Mouse (Mus musculus): ENCODE results near the gene Dclk1. TPM values are rescaled to one million over a fixed set of nuclear protein-coding genes. Genes with fewer than 3 reads are reported as not detected.

The Dclk1 gene
- polyA plus RNA-seq, 1 experiment: not detected

- H3K4me3 ChIP-seq (replicated peaks): no peak overlapping the region
- TF ChIP-seq GATA1 (IDR thresholded peaks at IDR 0.05; ENCODE audit: low read length): no peak
- no peak for TF ChIP-seq TAL1 (IDR thresholded peaks at IDR 0.05; ENCODE audit: low read length)
- no peaks in the 10 kb centered on the region for H3K9me3 ChIP-seq (ENCODE audit: control insufficient read depth, low read length)
- no peaks in the 10 kb centered on the region for H3K27me3 ChIP-seq (ENCODE audit: control insufficient read depth)
- no peaks in the 10 kb centered on the region for H3K36me3 ChIP-seq (ENCODE audit: control insufficient read depth)
- no peaks in the 10 kb centered on the region for H3K4me1 ChIP-seq (ENCODE audit: control insufficient read depth)
Measured at GRCm38 (mm10) chr3:55567476-55567875, 325.3 kb downstream of the Dclk1 start.

GRCm38 (mm10) chr3:55569539-55569938 lies 327.4 kb downstream of the Dclk1 start:
- Histone ChIP-seq H3K36me3 (ENCODE audit: control insufficient read depth) (no peaks in the 10 kb centered on the region), H3K4me1 (ENCODE audit: control insufficient read depth) (no peaks in the 10 kb centered on the region), H3K27me3 (ENCODE audit: control insufficient read depth) (no peaks in the 10 kb centered on the region), H3K4me3 (replicated peaks) (no peak overlapping the region), H3K9me3 (ENCODE audit: control insufficient read depth, low read length) (no peaks in the 10 kb centered on the region)
- no peak for TF ChIP-seq GATA1 (IDR thresholded peaks at IDR 0.05; ENCODE audit: low read length)
- TF ChIP-seq TAL1 (IDR thresholded peaks at IDR 0.05; ENCODE audit: low read length): no peak

GRCm38 (mm10) chr3:55571034-55571433 lies 328.9 kb downstream of the Dclk1 start:
- no peaks in the 10 kb centered on the region for H3K4me1 ChIP-seq (ENCODE audit: control insufficient read depth)

GRCm38 (mm10) chr3:55571552-55572296 lies 329.6 kb downstream of the Dclk1 start:
- no peaks in the 10 kb centered on the region for H3K36me3 ChIP-seq (ENCODE audit: control insufficient read depth)
- no peak for TF ChIP-seq TAL1 (IDR thresholded peaks at IDR 0.05; ENCODE audit: low read length)
- TF ChIP-seq GATA1 (IDR thresholded peaks at IDR 0.05; ENCODE audit: low read length): no peak
- no peaks in the 10 kb centered on the region for H3K27me3 ChIP-seq (ENCODE audit: control insufficient read depth)

More at GRCm38 (mm10) chr3:55571034-55571433, 328.9 kb downstream of the Dclk1 start:
- TF ChIP-seq GATA1 (IDR thresholded peaks at IDR 0.05; ENCODE audit: low read length) (no peak), TAL1 (IDR thresholded peaks at IDR 0.05; ENCODE audit: low read length) (no peak)
- H3K27me3 ChIP-seq (ENCODE audit: control insufficient read depth): no peaks in the 10 kb centered on the region
- H3K36me3 ChIP-seq (ENCODE audit: control insufficient read depth): no peaks in the 10 kb centered on the region
- H3K4me3 ChIP-seq (replicated peaks): no peak overlapping the region
- no peaks in the 10 kb centered on the region for H3K9me3 ChIP-seq (ENCODE audit: control insufficient read depth, low read length)

GRCm38 (mm10) chr3:55572297-55572681 lies 330.1 kb downstream of the Dclk1 start:
- TF ChIP-seq GATA1 (IDR thresholded peaks at IDR 0.05; ENCODE audit: low read length) (no peak), TAL1 (IDR thresholded peaks at IDR 0.05; ENCODE audit: low read length) (no peak)
- H3K9me3 ChIP-seq (ENCODE audit: control insufficient read depth, low read length): no peaks in the 10 kb centered on the region

More at GRCm38 (mm10) chr3:55571552-55572296, 329.6 kb downstream of the Dclk1 start:
- Histone ChIP-seq H3K4me3 (replicated peaks) (no peak overlapping the region), H3K4me1 (ENCODE audit: control insufficient read depth) (no peaks in the 10 kb centered on the region), H3K9me3 (ENCODE audit: control insufficient read depth, low read length) (no peaks in the 10 kb centered on the region)

GRCm38 (mm10) chr3:55574003-55574402 lies 331.8 kb downstream of the Dclk1 start:
- TF ChIP-seq TAL1 (IDR thresholded peaks at IDR 0.05; ENCODE audit: low read length): no peak
- no peak for TF ChIP-seq GATA1 (IDR thresholded peaks at IDR 0.05; ENCODE audit: low read length)
- Histone ChIP-seq H3K27me3 (ENCODE audit: control insufficient read depth) (no peaks in the 10 kb centered on the region), H3K4me3 (replicated peaks) (no peak overlapping the region), H3K9me3 (ENCODE audit: control insufficient read depth, low read length) (no peaks in the 10 kb centered on the region), H3K36me3 (ENCODE audit: control insufficient read depth) (no peaks in the 10 kb centered on the region), H3K4me1 (ENCODE audit: control insufficient read depth) (no peaks in the 10 kb centered on the region)

More at GRCm38 (mm10) chr3:55572297-55572681, 330.1 kb downstream of the Dclk1 start:
- Histone ChIP-seq H3K4me1 (ENCODE audit: control insufficient read depth) (no peaks in the 10 kb centered on the region), H3K27me3 (ENCODE audit: control insufficient read depth) (no peaks in the 10 kb centered on the region), H3K4me3 (replicated peaks) (no peak overlapping the region), H3K36me3 (ENCODE audit: control insufficient read depth) (no peaks in the 10 kb centered on the region)

GRCm38 (mm10) chr3:55587434-55587971 lies 345.3 kb downstream of the Dclk1 start:
- Histone ChIP-seq H3K4me1 (ENCODE audit: control insufficient read depth) (no peaks in the 10 kb centered on the region), H3K9me3 (ENCODE audit: control insufficient read depth, low read length) (no peaks in the 10 kb centered on the region), H3K36me3 (ENCODE audit: control insufficient read depth) (no peaks in the 10 kb centered on the region), H3K4me3 (replicated peaks) (no peak overlapping the region), H3K27me3 (ENCODE audit: control insufficient read depth) (no peaks in the 10 kb centered on the region)
- TF ChIP-seq TAL1 (IDR thresholded peaks at IDR 0.05; ENCODE audit: low read length) (no peak), GATA1 (IDR thresholded peaks at IDR 0.05; ENCODE audit: low read length) (no peak)

- Histone ChIP-seq H3K4me3 (replicated peaks) (no peak overlapping the region), H3K4me1 (ENCODE audit: control insufficient read depth) (no peaks in the 10 kb centered on the region), H3K36me3 (ENCODE audit: control insufficient read depth) (no peaks in the 10 kb centered on the region), H3K27me3 (ENCODE audit: control insufficient read depth) (no peaks in the 10 kb centered on the region), H3K9me3 (ENCODE audit: control insufficient read depth, low read length) (no peaks in the 10 kb centered on the region)
- no peak for TF ChIP-seq TAL1 (IDR thresholded peaks at IDR 0.05; ENCODE audit: low read length)
- no peak for TF ChIP-seq GATA1 (IDR thresholded peaks at IDR 0.05; ENCODE audit: low read length)
Measured at GRCm38 (mm10) chr3:55587972-55588946, 346.1 kb downstream of the Dclk1 start.

Other genes with a start within 250 kb of the Dclk1 start
- not detected in 2 replicates for gene Ccna1, start 186.9 kb upstream of the Dclk1 start, polyA plus RNA-seq (2012)
- gene Spg20, start 130.3 kb upstream of the Dclk1 start, polyA plus RNA-seq (2012): 0.08 and 0.25 TPM in 2 replicates
- not detected in 2 replicates for gene Ccdc169, start 105.0 kb upstream of the Dclk1 start, polyA plus RNA-seq (2012)
- gene Sohlh2, start 60.3 kb upstream of the Dclk1 start, polyA plus RNA-seq (2012): not detected in 2 replicates
- not detected in 2 replicates for gene Gm21954, start 229.8 kb downstream of the Dclk1 start, polyA plus RNA-seq (2012)

All from erythroblast, embryonic 14.5 days (primary cell).